Mouse (Mus musculus): ENCODE measurements around the gene Gpc6. TPM values are rescaled to one million over a fixed set of nuclear protein-coding genes. Genes with fewer than 3 reads are reported as not detected.

The Gpc6 gene
- polyA plus RNA-seq, 1 experiment = 0.29 TPM

DNA sequence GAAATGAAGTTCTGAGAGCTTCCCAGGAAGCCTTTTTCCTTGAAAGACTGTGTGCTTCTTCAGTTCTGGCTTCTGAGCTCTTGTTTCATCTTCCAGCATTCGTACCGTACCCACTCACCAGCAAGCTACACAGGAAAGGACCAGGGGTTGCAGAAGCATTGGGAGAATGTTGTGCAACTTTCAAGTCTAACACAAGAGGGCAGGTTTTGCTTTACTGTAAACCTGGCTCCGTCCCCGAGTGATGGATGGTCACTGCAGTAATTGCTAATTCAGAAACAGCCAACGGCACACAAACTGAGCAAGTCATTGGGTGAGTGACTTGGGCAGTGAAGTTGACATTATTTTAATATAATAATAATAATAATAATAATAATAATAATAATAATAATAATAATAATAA lies 1080.6 kb downstream of the Gpc6 start:
- H3K4me1 ChIP-seq (ENCODE audit: control insufficient read depth, insufficient read depth, low read length) = no peaks in the 10 kb centered on the region
- H3K27ac ChIP-seq (ENCODE audit: insufficient read depth, low read depth, low read length) = no peak overlapping the region
- TF ChIP-seq POLR2A (IDR thresholded peaks at IDR 0.05; ENCODE audit: borderline replicate concordance, low read depth, low read length) = no peak
- TF ChIP-seq CTCF (IDR thresholded peaks at IDR 0.05; ENCODE audit: low read depth, low read length) = no peak
- no peak overlapping the region for H3K4me3 ChIP-seq (ENCODE audit: insufficient read depth, low read length)

DNA sequence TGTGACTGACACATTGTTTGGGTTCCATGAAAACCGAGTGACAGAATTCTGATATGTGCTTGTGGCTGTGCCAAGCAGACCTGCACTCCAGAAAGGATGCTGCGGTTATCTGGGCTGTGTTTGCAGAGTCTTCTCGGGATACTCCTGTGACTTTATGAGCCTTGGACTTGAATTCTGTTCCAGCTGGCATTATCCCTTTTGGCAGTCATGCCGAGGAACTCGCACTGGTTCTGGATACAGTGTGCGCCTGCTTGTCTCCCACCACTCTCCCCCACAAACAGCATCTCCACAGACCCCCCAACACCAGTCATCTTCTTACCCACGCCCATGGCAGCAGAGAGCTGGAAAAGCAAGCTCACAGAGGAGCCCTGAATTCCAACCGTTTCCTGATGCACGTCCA lies 1084.4 kb downstream of the Gpc6 start:
- TF ChIP-seq POLR2A (IDR thresholded peaks at IDR 0.05; ENCODE audit: borderline replicate concordance, low read depth, low read length) (no peak), CTCF (IDR thresholded peaks at IDR 0.05; ENCODE audit: low read depth, low read length) (no peak)
- no peak overlapping the region for H3K27ac ChIP-seq (ENCODE audit: insufficient read depth, low read depth, low read length)
- H3K4me1 ChIP-seq (ENCODE audit: control insufficient read depth, insufficient read depth, low read length) = no peaks in the 10 kb centered on the region
- H3K4me3 ChIP-seq (ENCODE audit: insufficient read depth, low read length) = no peak overlapping the region

DNA sequence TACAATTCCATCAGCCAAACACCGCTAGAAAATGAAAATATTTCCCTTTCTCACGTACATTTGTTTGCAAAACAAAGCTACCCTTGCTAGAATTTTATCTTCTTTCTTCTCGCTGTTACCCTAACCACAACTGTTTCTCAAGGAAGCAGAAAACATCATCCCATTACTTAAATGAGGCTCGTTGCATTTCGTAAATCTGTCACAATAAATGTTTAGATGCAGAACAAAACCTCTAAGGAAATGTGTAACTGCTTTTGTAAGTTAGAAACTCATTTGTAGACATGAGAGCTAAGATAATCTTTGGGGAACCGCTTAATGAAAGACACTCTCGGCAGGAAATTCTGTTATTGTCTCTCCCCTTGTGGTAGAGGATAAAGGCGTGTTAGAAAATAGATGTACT lies 1088.1 kb downstream of the Gpc6 start:
- TF ChIP-seq CTCF (IDR thresholded peaks at IDR 0.05; ENCODE audit: low read depth, low read length) = no peak
- TF ChIP-seq POLR2A (IDR thresholded peaks at IDR 0.05; ENCODE audit: borderline replicate concordance, low read depth, low read length) = no peak
- Histone ChIP-seq H3K4me3 (ENCODE audit: insufficient read depth, low read length) (no peak overlapping the region), H3K4me1 (ENCODE audit: control insufficient read depth, insufficient read depth, low read length) (no peaks in the 10 kb centered on the region), H3K27ac (ENCODE audit: insufficient read depth, low read depth, low read length) (no peak overlapping the region)

DNA sequence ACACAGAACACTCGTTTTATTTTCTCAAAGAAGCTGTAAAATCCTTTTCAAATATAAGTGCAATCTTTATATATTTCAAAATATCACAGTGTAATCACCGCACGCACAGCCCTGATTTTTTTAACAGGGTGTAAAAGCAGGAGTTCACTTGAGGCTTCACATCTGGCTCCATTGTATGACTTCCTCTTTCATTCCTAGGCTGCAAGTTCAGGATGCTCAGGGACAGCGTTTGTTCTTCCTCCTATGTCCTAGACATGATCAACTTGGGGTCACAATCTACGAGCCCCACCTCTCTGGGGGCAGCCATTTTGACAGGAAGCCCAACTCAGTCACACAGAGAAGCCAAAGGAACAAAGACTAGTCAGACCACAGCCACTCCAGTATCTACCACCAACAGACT lies 1094.2 kb downstream of the Gpc6 start:
- H3K4me1 ChIP-seq (ENCODE audit: control insufficient read depth, insufficient read depth, low read length) = no peaks in the 10 kb centered on the region
- no peak overlapping the region for H3K27ac ChIP-seq (ENCODE audit: insufficient read depth, low read depth, low read length)
- no peak overlapping the region for H3K4me3 ChIP-seq (ENCODE audit: insufficient read depth, low read length)
- TF ChIP-seq CTCF (IDR thresholded peaks at IDR 0.05; ENCODE audit: low read depth, low read length) (no peak), POLR2A (IDR thresholded peaks at IDR 0.05; ENCODE audit: borderline replicate concordance, low read depth, low read length) (no peak)

DNA sequence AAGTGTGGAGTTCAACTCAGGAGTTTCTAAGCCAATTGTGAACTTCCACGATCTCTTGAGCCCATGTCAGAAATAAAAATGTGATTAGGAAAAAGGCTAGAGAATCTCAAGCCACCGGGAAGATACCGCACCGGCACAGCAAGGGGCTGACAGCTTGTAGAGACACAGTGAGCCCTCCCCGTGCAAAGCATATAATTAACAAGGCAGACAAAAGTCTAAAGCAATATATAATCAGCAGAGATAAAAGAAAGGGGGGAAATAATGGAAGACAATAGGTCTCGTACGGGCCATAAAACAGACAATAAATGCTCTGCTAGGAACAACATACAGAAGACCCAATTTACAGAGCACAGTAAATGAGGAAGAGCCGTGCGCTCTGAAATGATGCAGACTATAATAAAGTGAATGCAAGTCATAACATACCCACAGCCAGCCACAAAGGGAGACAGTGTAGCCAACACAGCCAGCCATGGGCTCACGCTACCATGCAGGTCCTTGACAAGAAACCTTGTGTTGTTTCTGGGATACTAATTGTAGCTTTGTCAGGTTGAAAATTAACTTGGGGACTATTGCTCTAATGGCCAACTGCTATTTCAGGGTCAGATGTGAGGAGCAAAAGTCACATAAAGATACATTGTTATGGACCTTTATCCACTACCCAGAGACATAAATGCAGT lies 1096.9 kb downstream of the Gpc6 start:
- Histone ChIP-seq H3K4me1 (ENCODE audit: control insufficient read depth, insufficient read depth, low read length) (no peaks in the 10 kb centered on the region), H3K27ac (ENCODE audit: insufficient read depth, low read depth, low read length) (no peak overlapping the region), H3K4me3 (ENCODE audit: insufficient read depth, low read length) (no peak overlapping the region)
- no peak for TF ChIP-seq POLR2A (IDR thresholded peaks at IDR 0.05; ENCODE audit: borderline replicate concordance, low read depth, low read length)
- no peak for TF ChIP-seq CTCF (IDR thresholded peaks at IDR 0.05; ENCODE audit: low read depth, low read length)

All from bone marrow macrophage, adult 2 months (primary cell).